Mouse (Mus musculus): ENCODE results near the gene P3h4.

DNA sequence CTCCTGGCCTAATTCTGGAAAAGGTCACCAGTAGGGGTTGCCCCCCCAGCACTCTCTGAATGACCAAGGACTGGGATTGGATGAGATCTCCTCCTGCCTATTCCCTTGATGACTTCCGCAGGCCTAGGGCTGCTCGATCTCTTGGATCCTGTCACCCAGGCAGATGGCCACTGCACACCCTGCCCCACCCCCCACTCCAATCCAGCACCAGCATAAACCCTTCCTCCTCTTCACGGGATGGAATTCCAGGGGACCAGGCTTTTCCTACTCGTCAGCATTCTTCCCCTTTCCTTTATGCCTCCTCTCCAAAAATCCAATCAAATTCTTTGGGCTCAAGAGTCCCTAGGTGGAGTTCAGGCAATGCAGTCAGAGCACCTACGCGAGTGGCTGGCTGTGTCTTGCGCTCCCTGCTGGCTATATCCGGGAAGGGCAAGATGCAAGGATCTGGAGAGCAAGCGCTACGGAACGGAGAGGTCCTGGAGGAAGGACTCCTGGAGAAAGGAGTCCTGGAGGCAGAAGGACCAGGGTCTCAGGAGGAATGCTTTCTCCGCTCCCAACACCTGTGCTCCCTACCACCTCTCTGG lies 51.6 kb downstream of the P3h4 start:
- TF ChIP-seq CTCF (IDR thresholded peaks at IDR 0.05; ENCODE audit: borderline replicate concordance, insufficient read depth, low read length) (peak; percentile 85), POLR2A (IDR thresholded peaks at IDR 0.05; ENCODE audit: low read depth, low read length) (no peak)
